Mouse (Mus musculus): ENCODE measurements around the gene Plrg1.

GRCm38 (mm10) chr3:83098546-83099034, 43.3 kb downstream of the Plrg1 start:
- TF ChIP-seq CTCF (IDR thresholded peaks at IDR 0.05), result no peak
- no peak for TF ChIP-seq POLR2A (IDR thresholded peaks at IDR 0.05; ENCODE audit: insufficient read depth, low read depth, low read length)

Data from heart, adult 2 months (tissue).